In the genomic region with DNA sequence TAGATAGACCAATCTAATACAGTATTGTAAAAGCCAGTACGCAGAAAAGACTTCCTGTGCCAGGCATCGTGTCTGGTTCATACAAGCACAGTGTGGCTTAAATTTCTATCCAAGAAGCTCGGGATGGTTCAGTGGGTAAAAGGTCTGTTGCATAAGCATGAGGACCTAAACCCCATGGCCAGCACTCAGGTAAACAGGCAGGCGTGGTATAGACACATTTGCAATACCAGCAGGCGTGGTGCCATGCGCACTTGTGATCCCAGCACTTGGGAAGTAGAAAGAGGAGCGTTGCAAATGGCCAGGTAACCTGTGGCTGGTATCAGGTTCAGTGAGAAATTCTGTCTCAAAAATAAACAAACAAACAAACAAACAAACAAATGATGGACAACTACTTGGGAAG, we compare ENCODE assay signal across 25 mouse cellular contexts.
DNase-seq lines count a peak whose midpoint lies in the region; ATAC-seq and TF ChIP-seq lines count a peak whose summit lies in the region.
"Had no signal": no experiment of that assay in that cellular context is flagged by ENCODE, and none has a peak within 500 bp of the region (broad histone marks: within the 10 kb centered on the region; RNA-seq: fewer than 3 reads in every experiment).

No protein-coding gene starts in this region.

- H3K4me1 ChIP-seq in forebrain, embryonic 15.5 days: peaks cover 47% of the 10 kb centered on the region
- H3K4me1 ChIP-seq in forebrain, embryonic 16.5 days (replicated peaks; ENCODE audit: control insufficient read depth, insufficient read depth, low read length): peaks cover 46% of the 10 kb centered on the region
- H3K4me1 ChIP-seq in cortical plate, adult 2 months (ENCODE audit: control insufficient read depth, insufficient read depth, low read length): peaks cover 3% of the 10 kb centered on the region; the same call in 1 of the 2 replicates

- TF ChIP-seq CTCF in left cerebral cortex, adult 2 months (IDR thresholded peaks at IDR 0.05): no peak
- no peak for TF ChIP-seq CTCF in cortical plate, adult 2 months (IDR thresholded peaks at IDR 0.05; ENCODE audit: extremely low read depth, insufficient read depth, low read length)

- WGBS in forebrain, embryonic 15.5 days: 81% methylated on average over 7 of the region's 7 CpGs
- WGBS in forebrain, embryonic 16.5 days: 77% methylated on average over 7 of the region's 7 CpGs

- intact Hi-C loops in left cerebral cortex, adult 2 months (cut with DNase I): loop anchor here (10.0 kb wide), 1 partner anchor 114 kb away; a partner anchor contains a TSS

- H3K4me2 ChIP-seq in forebrain, embryonic 15.5 days (replicated peaks): no peak overlapping the region
- no peak overlapping the region for H3K4me2 ChIP-seq in forebrain, embryonic 16.5 days (ENCODE audit: low read length)
- H3K4me2 ChIP-seq: embryonic facial prominence, embryonic 15.5 days; heart, embryonic 13.5 days; hindbrain, embryonic 12.5 days; midbrain, embryonic 11.5 days had no signal

- no peak for ATAC-seq in forebrain, embryonic 15.5 days (replicated peaks)
- no peak for ATAC-seq in forebrain, embryonic 16.5 days
- ATAC-seq in cerebellum, adult (ENCODE audit: insufficient number of reproducible peaks, low FRiP score, low TSS enrichment): no peak
- ATAC-seq: CD4-positive, CD25-positive, alpha-beta regulatory T cell, adult 4 months; intestine, postnatal 0 days had no signal

- H3K9ac ChIP-seq in forebrain, embryonic 15.5 days (replicated peaks): no peak overlapping the region
- no peak overlapping the region for H3K9ac ChIP-seq in forebrain, embryonic 16.5 days (replicated peaks; ENCODE audit: low read depth, low read length)
- H3K9ac ChIP-seq: embryonic facial prominence, embryonic 15.5 days; heart, embryonic 13.5 days; hindbrain, embryonic 12.5 days; liver, embryonic 14.5 days; stomach, embryonic 15.5 days had no signal

- no peak overlapping the region for H3K4me3 ChIP-seq in forebrain, embryonic 15.5 days
- H3K4me3 ChIP-seq in forebrain, embryonic 16.5 days (replicated peaks; ENCODE audit: low read length): no peak overlapping the region
- H3K4me3 ChIP-seq in left cerebral cortex, adult 2 months: no peak overlapping the region
- H3K4me3 ChIP-seq in cortical plate, adult 2 months (ENCODE audit: insufficient read depth, low read length): no peak overlapping the region
- H3K4me3 ChIP-seq: embryonic facial prominence, embryonic 15.5 days; forebrain, embryonic 10.5 days; heart, embryonic 13.5 days; hindbrain, embryonic 12.5 days; limb, embryonic 10.5 days; stomach, embryonic 15.5 days had no signal

- no peaks in the 10 kb centered on the region for H3K27me3 ChIP-seq in forebrain, embryonic 15.5 days
- H3K27me3 ChIP-seq in forebrain, embryonic 16.5 days (replicated peaks; ENCODE audit: control insufficient read depth, insufficient read depth, low read length): no peaks in the 10 kb centered on the region
- H3K27me3 ChIP-seq: embryonic facial prominence, embryonic 15.5 days; heart, embryonic 13.5 days; hindbrain, embryonic 12.5 days; stomach, embryonic 15.5 days had no signal

- no peaks in the 10 kb centered on the region for H3K9me3 ChIP-seq in forebrain, embryonic 15.5 days
- H3K9me3 ChIP-seq in forebrain, embryonic 16.5 days (ENCODE audit: control insufficient read depth, low read length): no peaks in the 10 kb centered on the region
- H3K9me3 ChIP-seq: embryonic facial prominence, embryonic 15.5 days; forebrain, embryonic 10.5 days; heart, embryonic 13.5 days; hindbrain, embryonic 12.5 days; limb, embryonic 10.5 days; stomach, embryonic 15.5 days had no signal

- H3K36me3 ChIP-seq in forebrain, embryonic 15.5 days: peaks cover 3% of the 10 kb centered on the region; the same call in 1 of the 2 replicates
- no peaks in the 10 kb centered on the region for H3K36me3 ChIP-seq in forebrain, embryonic 16.5 days (ENCODE audit: control insufficient read depth, insufficient read depth)
- H3K36me3 ChIP-seq: embryonic facial prominence, embryonic 15.5 days; hindbrain, embryonic 12.5 days; stomach, embryonic 15.5 days had no signal

- TF ChIP-seq POLR2A in cortical plate, adult 2 months (IDR thresholded peaks at IDR 0.05; ENCODE audit: extremely low read depth, insufficient read depth, low read length): no peak

- no peak for DNase-seq in left cerebral cortex, adult 2 months (ENCODE audit: extremely low spot score in 1 of 2, low spot score in 2 of 2)
- no peak for DNase-seq in left cerebral cortex, adult 18-20 months (ENCODE audit: low spot score in 2 of 2)
- peak; percentile 30 for DNase-seq in lung, postnatal 10 days
- no peak for DNase-seq in heart, adult 8-10 months (ENCODE audit: low spot score)
- DNase-seq: adrenal gland, postnatal 14 days; cerebellum, adult 8-10 months; gastrocnemius, postnatal 14 days; heart, adult 11 months; heart, postnatal 14 days; layer of hippocampus, adult 9-11 months; thymus, postnatal 36 days had no signal

- H3K27ac ChIP-seq in forebrain, embryonic 15.5 days (replicated peaks): 0 out of 2 replicates have a peak overlapping the region, but pooled peaks have one; percentile 62
- no peak overlapping the region for H3K27ac ChIP-seq in forebrain, embryonic 16.5 days (ENCODE audit: low read length)
- peak overlapping the region; percentile 10; the same call in 1 of the 2 replicates for H3K27ac ChIP-seq in left cerebral cortex, adult 2 months
- peak overlapping the region; percentile 64 for H3K27ac ChIP-seq in cortical plate, adult 2 months (ENCODE audit: insufficient read depth, low read length)
- H3K27ac ChIP-seq: heart, embryonic 13.5 days; hindbrain, embryonic 12.5 days; limb, embryonic 10.5 days; liver, embryonic 14.5 days had no signal
